Mouse (Mus musculus): ENCODE results near the gene Extl1. TPM values are rescaled to one million over a fixed set of nuclear protein-coding genes. Genes with fewer than 3 reads are reported as not detected.

Extl1 gene
- 0.20 and 0.82 TPM in 2 replicates for polyA plus RNA-seq (2012; rRNA removed; ENCODE audit: low replicate concordance)

DNA sequence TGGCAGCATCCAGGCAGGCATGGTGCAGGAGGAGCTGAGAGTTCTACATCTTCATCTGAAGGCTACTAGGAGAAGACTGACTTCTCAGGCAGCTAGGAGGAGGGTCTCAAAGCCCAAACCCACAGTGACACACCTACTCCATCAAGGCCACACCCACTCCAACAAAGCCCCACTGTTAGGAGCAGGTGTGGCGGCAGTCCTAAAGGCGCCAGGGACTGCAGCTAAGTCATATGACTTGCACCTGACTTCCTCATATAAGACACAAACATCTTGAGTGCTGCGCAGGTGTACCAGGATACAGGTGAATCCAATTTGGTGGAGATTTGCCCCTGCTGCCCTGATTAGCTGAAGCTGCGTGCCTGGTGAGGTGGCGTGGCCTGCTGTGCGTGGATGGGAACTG lies at the start of gene Extl1:
TSS of gene Extl1 (minus strand) at position 101 of the 400 bp plus-strand sequence.

DNA sequence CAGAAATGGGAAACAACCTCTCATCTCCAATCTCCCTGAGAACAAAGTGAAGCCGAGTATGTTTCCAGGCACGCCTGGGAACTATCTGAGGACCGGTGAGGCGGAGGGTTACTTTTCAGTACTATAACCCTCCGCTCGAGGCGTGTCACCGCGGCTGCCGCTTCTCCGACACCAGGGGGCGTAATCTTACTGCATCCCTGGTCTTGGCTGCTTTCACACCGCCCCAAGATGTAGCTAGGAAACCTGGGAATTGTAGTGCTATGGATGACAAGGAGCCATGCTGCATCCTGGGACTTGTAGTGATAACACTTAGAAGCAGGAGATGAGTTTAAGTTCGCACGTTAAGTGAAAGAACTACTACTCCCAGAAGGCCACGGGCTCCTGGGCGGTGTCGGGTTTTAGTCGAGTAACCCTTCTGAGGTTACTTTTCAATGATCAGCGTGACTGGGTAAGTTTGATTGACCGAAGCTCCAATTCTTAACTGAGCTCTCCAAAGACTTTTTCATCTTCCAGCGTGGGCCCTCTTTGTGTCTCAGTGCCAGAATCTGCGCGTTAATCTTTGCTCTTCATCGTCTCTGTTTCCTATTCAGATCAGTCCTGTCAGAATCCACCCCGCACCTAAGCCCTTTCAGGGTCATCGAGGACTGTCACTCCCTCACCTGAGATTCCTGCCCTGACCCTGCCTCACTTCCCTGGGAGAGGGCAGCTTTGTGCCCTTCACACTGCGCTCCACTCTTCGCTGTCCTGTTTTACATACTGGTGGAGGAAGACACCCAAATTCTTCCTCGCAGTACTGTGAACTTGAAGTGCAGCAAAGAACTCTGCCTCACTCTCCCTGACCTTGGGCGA lies 12.6 kb upstream of the Extl1 start, which contains the start of gene Pafah2:
TSS of gene Pafah2 (plus strand) at position 344 of the 849 bp plus-strand sequence.

DNA sequence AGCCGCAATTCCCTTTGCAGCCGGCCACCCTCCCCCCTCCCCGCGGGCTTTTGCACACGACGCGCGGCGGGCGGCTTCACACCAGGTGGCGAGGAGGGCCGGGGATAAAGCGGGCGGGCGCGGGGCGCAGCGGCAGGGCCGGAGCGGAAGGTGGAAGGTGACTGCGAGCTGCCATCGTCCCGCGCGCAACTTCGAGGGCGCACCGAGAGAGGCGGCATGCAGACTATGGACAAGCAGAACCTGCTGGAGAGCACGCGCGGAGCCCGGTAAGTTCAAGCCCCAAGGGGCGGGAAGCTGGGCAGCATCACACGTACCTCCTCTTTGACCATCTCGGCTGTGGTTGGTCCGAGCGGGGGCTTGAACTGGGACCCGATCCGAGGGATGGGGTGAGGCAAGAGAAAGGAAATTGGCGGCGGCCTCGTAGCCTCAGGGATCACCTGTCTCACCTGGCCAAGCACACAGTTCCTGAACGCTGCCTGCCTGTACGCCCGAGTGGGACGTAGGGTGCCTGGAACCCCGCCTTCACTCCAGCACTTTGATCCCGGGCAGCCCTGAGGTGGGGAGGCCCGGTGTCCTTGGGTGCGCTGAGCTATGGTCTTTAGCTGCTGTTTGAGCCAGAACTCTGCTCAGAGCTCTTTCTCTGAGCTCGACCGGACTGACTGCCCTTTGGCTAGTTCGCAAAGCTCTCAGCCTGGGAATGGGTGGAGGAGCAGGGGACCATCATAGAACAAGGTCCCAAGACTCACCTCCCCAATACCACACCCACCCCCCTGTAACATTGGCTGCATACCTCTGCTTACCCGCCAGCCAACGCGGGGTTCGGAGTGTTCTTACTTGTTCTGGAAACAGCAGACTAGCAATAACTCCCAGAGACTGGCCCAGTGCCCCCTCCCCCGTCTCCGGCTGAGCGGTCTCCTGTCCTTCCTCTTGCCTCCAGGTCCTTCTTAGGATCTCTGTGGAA lies 40.3 kb downstream of the Extl1 start, which contains the start of gene Slc30a2:
TSS of gene Slc30a2 (plus strand) at position 111 of the 961 bp plus-strand sequence.

DNA sequence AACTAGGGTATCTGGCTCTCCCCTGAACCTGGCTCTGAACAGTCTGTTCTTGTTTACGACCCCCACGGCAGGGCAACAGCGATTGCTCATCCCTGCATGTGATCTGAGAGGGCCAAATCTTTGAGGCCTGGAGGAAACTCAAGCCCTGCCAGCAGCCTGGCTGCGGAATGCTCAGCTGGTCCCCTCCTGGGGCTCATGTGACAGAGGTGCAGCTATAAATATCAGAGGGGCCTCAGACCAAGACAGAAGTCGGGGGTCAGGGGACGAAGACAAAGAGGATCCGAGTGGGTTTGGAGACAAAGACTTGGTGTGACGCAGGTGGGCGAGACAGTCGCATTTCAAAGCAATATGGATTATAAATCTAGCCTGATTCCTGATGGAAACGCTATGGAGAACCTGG lies 68.8 kb downstream of the Extl1 start, which contains the start of gene Trim63:
TSS of gene Trim63 (plus strand) at position 245 of the 400 bp plus-strand sequence.

Other genes with a start within 250 kb of the Extl1 start
- 11.8 and 22.8 TPM in 2 replicates for gene Cep85, start 196.7 kb downstream of the Extl1 start, polyA plus RNA-seq (2012; rRNA removed; ENCODE audit: low replicate concordance)
- gene Gm7534, start 180.8 kb downstream of the Extl1 start, polyA plus RNA-seq (2012; rRNA removed; ENCODE audit: low replicate concordance) = not detected in 2 replicates
- 1.5 TPM in 1 of 2 replicates, not detected in the other for gene Catsper4, start 156.5 kb downstream of the Extl1 start, polyA plus RNA-seq (2012; rRNA removed; ENCODE audit: low replicate concordance)
- gene Cnksr1, start 145.5 kb downstream of the Extl1 start, polyA plus RNA-seq (2012; rRNA removed; ENCODE audit: low replicate concordance) = 0.36 and 8.3 TPM in 2 replicates
- 0.06 TPM in 1 of 2 replicates, not detected in the other for gene E130218I03Rik, start 140.2 kb downstream of the Extl1 start, polyA plus RNA-seq (2012; rRNA removed; ENCODE audit: low replicate concordance)
- gene Zfp593, start 138.3 kb downstream of the Extl1 start, polyA plus RNA-seq (2012; rRNA removed; ENCODE audit: low replicate concordance) = 6.6 and 14.5 TPM in 2 replicates
- not detected in 2 replicates for gene Gm30191, start 136.9 kb downstream of the Extl1 start, polyA plus RNA-seq (2012; rRNA removed; ENCODE audit: low replicate concordance)
- gene Grrp1, start 129.7 kb downstream of the Extl1 start, polyA plus RNA-seq (2012; rRNA removed; ENCODE audit: low replicate concordance) = 29.8 and 36.0 TPM in 2 replicates
- gene Pdik1l, start 96.0 kb downstream of the Extl1 start, polyA plus RNA-seq (2012; rRNA removed; ENCODE audit: low replicate concordance) = 4.9 and 8.5 TPM in 2 replicates
- gene Trim63, start 68.7 kb downstream of the Extl1 start, polyA plus RNA-seq (2012; rRNA removed; ENCODE audit: low replicate concordance) = 0.60 TPM in 1 of 2 replicates, not detected in the other
- 0.11 and 0.46 TPM in 2 replicates for gene Slc30a2, start 40.7 kb downstream of the Extl1 start, polyA plus RNA-seq (2012; rRNA removed; ENCODE audit: low replicate concordance)
- gene Pafah2, start 12.5 kb upstream of the Extl1 start, polyA plus RNA-seq (2012; rRNA removed; ENCODE audit: low replicate concordance) = 25.4 and 27.1 TPM in 2 replicates
- gene Stmn1, start 84.5 kb upstream of the Extl1 start, polyA plus RNA-seq (2012; rRNA removed; ENCODE audit: low replicate concordance) = 4.7 and 11.7 TPM in 2 replicates
- 21.2 and 66.3 TPM in 2 replicates for gene Paqr7, start 112.8 kb upstream of the Extl1 start, polyA plus RNA-seq (2012; rRNA removed; ENCODE audit: low replicate concordance)
- gene Aunip, start 127.1 kb upstream of the Extl1 start, polyA plus RNA-seq (2012; rRNA removed; ENCODE audit: low replicate concordance) = 0.23 and 0.71 TPM in 2 replicates
- gene Mtfr1l, start 151.5 kb upstream of the Extl1 start, polyA plus RNA-seq (2012; rRNA removed; ENCODE audit: low replicate concordance) = 155 and 174 TPM in 2 replicates
- 35.7 and 65.0 TPM in 2 replicates for gene Selenon, start 168.3 kb upstream of the Extl1 start, polyA plus RNA-seq (2012; rRNA removed; ENCODE audit: low replicate concordance)

Measured in subcutaneous adipose tissue, adult 2 months (tissue).